Mouse (Mus musculus) adrenal gland, adult (tissue): ENCODE results near the gene Pcdh7.
"Not testable (repeated sequence)": the region's sequence is repeated elsewhere in the genome, so short reads cannot be mapped to it uniquely, and the experiment has no call there.

Source experiments
- DNase-seq, 2 experiments: peaks; one replicate each; pipeline ENCODE4 v3.0.0; 2022 to 2023; ENCODE audit warnings: low spot score in 1 of 2; ENCODE audit not compliant: inconsistent age in 2 of 2

Pcdh7 gene

DNA sequence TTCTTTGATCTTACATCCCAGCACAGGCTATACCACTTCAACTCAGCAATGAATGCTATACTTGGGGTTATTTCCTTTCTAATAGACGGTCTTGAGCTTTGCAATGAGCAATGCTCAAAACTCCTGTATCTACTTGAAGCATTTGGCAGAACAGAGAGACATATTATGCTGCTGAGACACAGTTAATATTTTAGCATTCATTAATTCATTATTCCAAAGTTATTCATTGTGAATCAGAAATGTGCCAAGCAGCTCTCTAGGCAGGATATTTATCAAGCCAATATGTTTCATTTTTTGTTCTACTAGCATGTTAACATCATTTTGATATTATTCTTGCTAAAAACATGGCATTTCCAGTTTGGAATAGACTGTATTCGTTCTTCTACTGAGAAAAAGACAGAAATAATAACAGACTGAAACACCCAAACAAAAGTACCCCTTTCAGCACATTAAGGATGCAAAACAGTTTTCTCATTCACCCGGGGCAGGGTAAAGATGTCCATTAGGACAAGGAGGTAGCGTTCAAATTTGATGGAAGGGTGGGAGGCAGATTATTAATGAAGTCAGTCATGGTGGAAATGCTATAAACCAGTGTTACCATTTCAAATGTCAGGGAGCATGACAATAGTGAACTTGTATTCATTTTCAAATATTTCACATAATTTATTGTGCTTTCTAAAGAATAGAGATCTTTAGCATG lies 391.0 kb downstream of the Pcdh7 start:
- DNase-seq: no peak

DNA sequence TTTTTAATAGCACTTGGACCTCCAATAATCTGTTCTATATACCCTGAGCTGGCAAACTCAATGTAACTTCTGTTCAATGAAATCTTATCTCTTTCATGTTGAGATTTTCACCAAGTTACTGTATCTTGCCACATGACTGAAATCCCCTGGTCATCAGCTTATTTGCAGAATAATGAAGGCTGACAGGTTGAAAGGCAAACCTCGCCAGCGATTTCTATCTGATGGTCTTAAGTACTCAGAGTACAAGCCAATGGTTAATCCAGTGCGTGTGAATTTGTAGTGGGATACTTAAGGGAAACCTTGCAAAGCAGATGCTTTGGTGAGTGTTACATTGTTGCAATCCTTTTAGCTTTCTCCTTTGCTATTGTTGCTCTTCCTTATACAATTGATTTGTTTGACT lies 398.3 kb downstream of the Pcdh7 start:
- no peak for DNase-seq

DNA sequence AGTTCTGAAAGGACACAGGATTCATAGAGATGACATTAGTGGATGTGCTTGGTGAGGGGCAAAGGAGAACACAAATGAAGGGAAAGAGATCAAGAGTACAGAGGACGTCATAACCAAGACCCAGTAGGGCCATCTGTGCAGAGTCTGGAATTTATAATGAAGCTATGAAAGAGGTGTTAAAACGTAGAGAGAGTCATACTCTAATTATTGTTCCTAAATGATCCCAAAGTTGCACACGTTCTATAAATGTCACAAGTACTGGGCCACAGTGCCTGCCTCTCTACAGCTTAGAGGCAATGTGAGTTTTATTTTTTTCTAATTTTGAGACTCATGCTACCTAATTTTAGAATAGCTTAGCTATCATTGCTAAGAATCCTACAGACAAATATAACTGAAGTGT lies 400.1 kb downstream of the Pcdh7 start:
- no peak for DNase-seq

DNA sequence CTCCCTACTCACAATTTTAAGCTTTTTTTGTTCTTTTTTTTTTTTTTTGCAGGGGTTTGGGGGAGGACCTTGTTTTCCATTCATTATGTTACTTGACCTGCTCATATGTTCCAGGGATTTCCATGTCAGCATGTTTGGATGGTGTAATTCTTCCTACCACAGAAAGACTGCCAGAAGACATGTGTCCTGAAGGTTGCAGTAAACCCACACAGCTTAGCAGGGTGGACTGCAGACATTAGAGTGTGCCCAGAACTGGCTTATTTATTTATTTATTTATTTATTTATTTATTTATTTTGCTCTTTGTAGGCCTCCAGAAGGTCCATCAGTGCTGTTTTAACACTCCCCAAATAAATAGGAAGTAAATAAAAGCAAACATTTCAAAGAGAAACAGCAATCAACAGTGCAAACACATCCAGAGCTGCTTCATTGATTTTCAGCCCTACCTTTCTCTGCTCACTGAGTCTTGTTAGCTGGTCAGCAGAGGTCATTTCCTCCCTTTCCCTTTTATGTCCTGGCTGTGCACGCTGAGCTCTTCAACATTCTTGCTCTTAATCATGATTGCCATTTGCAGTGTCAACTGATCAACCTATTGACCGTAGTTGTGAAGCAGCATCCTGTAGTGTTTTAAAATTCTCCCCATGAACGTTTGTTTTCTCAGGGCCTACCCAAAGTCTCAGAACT lies 401.3 kb downstream of the Pcdh7 start:
- no peak for DNase-seq

DNA sequence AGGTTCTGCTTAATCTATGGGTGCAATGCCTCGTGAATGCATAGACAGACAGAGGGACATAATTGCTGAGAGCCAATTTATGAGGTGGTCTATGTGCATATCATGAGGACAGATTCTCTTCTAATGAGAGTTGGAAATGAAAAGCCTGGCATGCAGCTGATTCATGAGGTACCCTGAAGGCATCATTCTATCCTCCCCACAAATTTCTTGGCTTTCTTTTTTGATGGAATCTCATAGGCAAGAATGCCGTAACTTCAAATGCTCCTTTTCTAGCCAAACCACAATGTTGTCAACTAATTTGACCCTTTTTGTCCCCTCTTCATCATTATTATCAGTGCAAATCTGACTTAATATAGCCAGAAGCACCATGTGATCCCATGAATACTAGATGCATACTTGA lies 426.1 kb downstream of the Pcdh7 start:
- no peak for DNase-seq

DNA sequence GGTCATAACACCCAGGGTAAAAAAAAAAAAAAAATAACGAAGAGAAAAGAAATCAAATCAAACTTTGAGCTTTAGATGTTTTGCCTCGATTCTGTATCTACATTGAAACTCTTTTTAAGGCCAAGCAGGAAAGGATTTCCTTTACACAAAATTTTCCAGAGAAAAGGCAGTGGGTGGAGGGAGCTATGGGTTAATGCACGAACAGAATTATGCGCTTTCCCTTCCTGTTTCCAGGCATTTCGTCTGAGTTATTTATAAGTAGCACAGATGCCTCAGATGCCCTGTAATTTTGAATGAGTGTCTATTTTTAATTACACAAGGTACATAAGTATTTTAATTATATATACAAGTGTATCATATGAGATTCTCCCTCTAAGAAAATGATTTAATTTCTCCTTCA lies 436.2 kb downstream of the Pcdh7 start:
- no peak for DNase-seq

DNA sequence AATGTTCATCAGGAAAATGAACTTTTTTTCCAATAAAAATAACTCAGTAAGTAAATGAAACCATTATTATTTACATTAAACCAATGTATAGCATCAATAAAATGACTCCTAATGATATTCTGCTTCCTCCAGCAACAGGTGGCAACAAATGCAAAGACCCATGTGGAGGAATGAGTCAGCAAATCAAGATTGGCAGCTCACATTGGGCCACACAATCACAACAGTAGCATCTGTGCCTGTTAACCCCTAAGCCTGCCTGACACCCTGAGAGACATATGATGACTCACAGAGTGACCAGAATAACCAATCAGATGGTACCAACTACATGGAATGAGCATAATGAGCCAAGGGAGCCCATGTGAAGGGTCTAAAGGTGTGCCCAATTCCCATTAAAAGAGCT lies 454.5 kb downstream of the Pcdh7 start:
- no peak for DNase-seq

DNA sequence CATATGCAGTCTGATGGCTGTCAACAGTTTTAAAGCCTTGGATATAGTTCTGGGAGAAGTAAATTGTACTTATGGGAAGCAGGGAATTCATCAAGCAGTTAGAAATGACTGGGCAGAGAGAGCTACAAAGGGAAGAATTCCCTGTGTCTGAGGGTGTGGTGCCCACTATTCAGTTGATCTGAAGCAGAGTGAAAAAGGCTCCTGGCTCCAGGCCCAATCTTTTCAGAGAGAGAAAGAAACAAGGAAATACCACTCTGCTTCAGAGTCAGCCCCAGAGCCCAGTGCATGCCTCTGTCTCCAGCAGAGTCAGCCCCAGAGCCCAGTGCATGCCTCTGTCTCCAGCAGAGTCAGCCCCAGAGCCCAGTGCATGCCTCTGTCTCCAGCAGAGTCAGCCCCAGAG lies 456.6 kb downstream of the Pcdh7 start:
- DNase-seq: not testable (repeated sequence)

DNA sequence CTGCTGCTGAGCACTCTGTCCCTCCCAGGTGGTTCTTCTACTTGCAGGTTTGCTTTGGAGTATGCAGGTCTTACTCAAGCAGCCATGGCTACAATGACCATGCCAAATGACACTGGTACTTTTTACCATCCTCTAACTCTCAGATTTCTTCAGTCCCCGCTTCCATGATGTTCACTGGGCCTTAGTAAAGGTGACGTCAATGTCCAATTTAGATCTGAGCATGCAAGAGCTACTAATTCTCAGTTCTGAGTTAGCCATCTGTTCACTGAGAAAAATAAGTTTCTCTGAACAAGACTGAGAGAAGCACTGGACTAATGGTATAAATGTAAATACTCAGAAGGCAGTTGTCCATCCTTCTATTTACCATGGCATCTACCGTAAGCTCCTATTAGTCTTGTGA lies 457.8 kb downstream of the Pcdh7 start:
- no peak for DNase-seq
